Mouse (Mus musculus): Measurements from ENCODE around the gene Itgb2. TPM values are rescaled to one million over a fixed set of nuclear protein-coding genes. Genes with fewer than 3 reads are reported as not detected.

Itgb2 gene
- total and polyA plus RNA-seq, 3 experiments: 20.0 to 49.2 (median 39.6) TPM

GRCm38 (mm10) chr10:77522021-77522731 is 7.9 kb upstream of the Itgb2 start:
- ATAC-seq (ENCODE audit: extremely low read depth, insufficient number of reproducible peaks, low FRiP score, poor library complexity, severe bottlenecking) (no peak), DNase-seq (ENCODE audit: low spot score) (no peak)
- Histone ChIP-seq H3K27me3 (ENCODE audit: insufficient read depth, low read length) (peaks cover 20% of the 10 kb centered on the region), H3K4me1 (ENCODE audit: insufficient read depth, low read depth, low read length) (peaks cover 63% of the 10 kb centered on the region), H3K36me3 (replicated peaks) (peaks cover 2% of the 10 kb centered on the region), H3K4me3 (ENCODE audit: low read depth, low read length) (peak overlapping the region; percentile 42; the same call in 1 of the 2 replicates), H3K9me3 (replicated peaks) (no peaks in the 10 kb centered on the region)
- TF ChIP-seq GATA2 (IDR thresholded peaks at IDR 0.05; ENCODE audit: borderline replicate concordance, low read depth, low read length) (no peak), POLR2AphosphoS5 (IDR thresholded peaks at IDR 0.05; ENCODE audit: insufficient replicate concordance, low read depth, low read length) (no peak), CTCF (IDR thresholded peaks at IDR 0.05; ENCODE audit: low read depth, low read length) (no peak), GATA1 (IDR thresholded peaks at IDR 0.05; ENCODE audit: borderline replicate concordance, low read length) (no peak), TAL1 (conservative IDR thresholded peaks at IDR 0.05; ENCODE audit: low read depth, low read length) (no peak)

GRCm38 (mm10) chr10:77522746-77523145 is 7.3 kb upstream of the Itgb2 start:
- Histone ChIP-seq H3K36me3 (replicated peaks) (peaks cover 3% of the 10 kb centered on the region), H3K4me3 (ENCODE audit: low read depth, low read length) (peak overlapping the region; percentile 33; the same call in 1 of the 2 replicates), H3K9me3 (replicated peaks) (no peaks in the 10 kb centered on the region), H3K27me3 (ENCODE audit: insufficient read depth, low read length) (peaks cover 22% of the 10 kb centered on the region), H3K4me1 (ENCODE audit: insufficient read depth, low read depth, low read length) (peaks cover 63% of the 10 kb centered on the region)
- no peak for TF ChIP-seq GATA1 (IDR thresholded peaks at IDR 0.05; ENCODE audit: borderline replicate concordance, low read length)
- no peak for TF ChIP-seq CTCF (IDR thresholded peaks at IDR 0.05; ENCODE audit: low read depth, low read length)
- no peak for TF ChIP-seq TAL1 (conservative IDR thresholded peaks at IDR 0.05; ENCODE audit: low read depth, low read length)
- no peak for TF ChIP-seq GATA2 (IDR thresholded peaks at IDR 0.05; ENCODE audit: borderline replicate concordance, low read depth, low read length)
- no peak for TF ChIP-seq POLR2AphosphoS5 (IDR thresholded peaks at IDR 0.05; ENCODE audit: insufficient replicate concordance, low read depth, low read length)
- DNase-seq (ENCODE audit: low spot score) (no peak), ATAC-seq (ENCODE audit: extremely low read depth, insufficient number of reproducible peaks, low FRiP score, poor library complexity, severe bottlenecking) (no peak)

GRCm38 (mm10) chr10:77523321-77523720 is 6.7 kb upstream of the Itgb2 start:
- peaks cover 22% of the 10 kb centered on the region for H3K27me3 ChIP-seq (ENCODE audit: insufficient read depth, low read length)
- H3K4me3 ChIP-seq (ENCODE audit: low read depth, low read length): no peak overlapping the region; the same call in 1 of the 2 replicates
- H3K4me1 ChIP-seq (ENCODE audit: insufficient read depth, low read depth, low read length): peaks cover 63% of the 10 kb centered on the region

GRCm38 (mm10) chr10:77526488-77526887 is 3.6 kb upstream of the Itgb2 start:
- ATAC-seq (ENCODE audit: extremely low read depth, insufficient number of reproducible peaks, low FRiP score, poor library complexity, severe bottlenecking) (no peak), DNase-seq (ENCODE audit: low spot score) (no peak)
- Histone ChIP-seq H3K36me3 (replicated peaks) (peaks cover 2% of the 10 kb centered on the region), H3K9me3 (replicated peaks) (no peaks in the 10 kb centered on the region), H3K4me3 (ENCODE audit: low read depth, low read length) (no peak overlapping the region), H3K27me3 (ENCODE audit: insufficient read depth, low read length) (peaks cover 18% of the 10 kb centered on the region), H3K4me1 (ENCODE audit: insufficient read depth, low read depth, low read length) (peaks cover 76% of the 10 kb centered on the region)
- TF ChIP-seq TAL1 (conservative IDR thresholded peaks at IDR 0.05; ENCODE audit: low read depth, low read length) (no peak), GATA1 (IDR thresholded peaks at IDR 0.05; ENCODE audit: borderline replicate concordance, low read length) (no peak), POLR2AphosphoS5 (IDR thresholded peaks at IDR 0.05; ENCODE audit: insufficient replicate concordance, low read depth, low read length) (no peak), GATA2 (IDR thresholded peaks at IDR 0.05; ENCODE audit: borderline replicate concordance, low read depth, low read length) (no peak), CTCF (IDR thresholded peaks at IDR 0.05; ENCODE audit: low read depth, low read length) (no peak)

More at GRCm38 (mm10) chr10:77523321-77523720, 6.7 kb upstream of the Itgb2 start:
- Histone ChIP-seq H3K9me3 (replicated peaks) (no peaks in the 10 kb centered on the region), H3K36me3 (replicated peaks) (peaks cover 2% of the 10 kb centered on the region)
- no peak; the same call in 1 of the 2 replicates for ATAC-seq (ENCODE audit: extremely low read depth, insufficient number of reproducible peaks, low FRiP score, poor library complexity, severe bottlenecking)
- TF ChIP-seq GATA2 (IDR thresholded peaks at IDR 0.05; ENCODE audit: borderline replicate concordance, low read depth, low read length): no peak
- no peak for TF ChIP-seq TAL1 (conservative IDR thresholded peaks at IDR 0.05; ENCODE audit: low read depth, low read length)
- TF ChIP-seq CTCF (IDR thresholded peaks at IDR 0.05; ENCODE audit: low read depth, low read length): no peak
- no peak for TF ChIP-seq POLR2AphosphoS5 (IDR thresholded peaks at IDR 0.05; ENCODE audit: insufficient replicate concordance, low read depth, low read length)
- no peak for TF ChIP-seq GATA1 (IDR thresholded peaks at IDR 0.05; ENCODE audit: borderline replicate concordance, low read length)
- DNase-seq (ENCODE audit: low spot score): peak; percentile 33

GRCm38 (mm10) chr10:77528634-77529033 is 1.4 kb upstream of the Itgb2 start:
- Histone ChIP-seq H3K4me3 (ENCODE audit: low read depth, low read length) (no peak overlapping the region), H3K27me3 (ENCODE audit: insufficient read depth, low read length) (peaks cover 7% of the 10 kb centered on the region; the same call in 1 of the 2 replicates), H3K36me3 (replicated peaks) (peaks cover 18% of the 10 kb centered on the region), H3K4me1 (ENCODE audit: insufficient read depth, low read depth, low read length) (peaks cover 74% of the 10 kb centered on the region), H3K9me3 (replicated peaks) (no peaks in the 10 kb centered on the region)
- TF ChIP-seq POLR2AphosphoS5 (IDR thresholded peaks at IDR 0.05; ENCODE audit: insufficient replicate concordance, low read depth, low read length) (no peak), CTCF (IDR thresholded peaks at IDR 0.05; ENCODE audit: low read depth, low read length) (no peak), GATA2 (IDR thresholded peaks at IDR 0.05; ENCODE audit: borderline replicate concordance, low read depth, low read length) (no peak)
- no peak for ATAC-seq (ENCODE audit: extremely low read depth, insufficient number of reproducible peaks, low FRiP score, poor library complexity, severe bottlenecking)
- DNase-seq (ENCODE audit: low spot score): no peak

Measured in G1E (cell line).